Mouse (Mus musculus): ENCODE results near the gene Glra4.
A peak's percentile ranks its signal among the peaks of the same experiment; 100 is the strongest.
"Not testable (repeated sequence)": the region's sequence is repeated elsewhere in the genome, so short reads cannot be mapped to it uniquely, and the experiment has no call there.

Glra4 gene

GRCm38 (mm10) chrX:136714742-136715474 is 65.0 kb downstream of the Glra4 start:
- not testable (repeated sequence) for DNase-seq

- peak; percentile 8 for DNase-seq
Measured at GRCm38 (mm10) chrX:136708782-136709181, 71.2 kb downstream of the Glra4 start.

- peak; percentile 49 for DNase-seq
Measured at GRCm38 (mm10) chrX:136708168-136708681, 71.7 kb downstream of the Glra4 start.
